Mouse (Mus musculus) testis, adult 2 months (tissue): ENCODE data around the gene Aldh3b3.
"Not testable (repeated sequence)": the region's sequence is repeated elsewhere in the genome, so short reads cannot be mapped to it uniquely, and the experiment has no call there.

Experiments
- CTCF ChIP-seq: fragments of 200-500 bp; IDR thresholded peaks from 2 replicates; pipeline ENCODE4 v1.5.1; 2012; ENCODE audit warnings: low read depth, mild to moderate bottlenecking, inconsistent platforms, low read length, moderate library complexity; ENCODE audit not compliant: control insufficient read depth, insufficient read depth, insufficient replicate concordance
- POLR2A ChIP-seq: fragments of 200-500 bp; IDR thresholded peaks from 2 replicates; pipeline ENCODE4 v1.6.1; 2012; ENCODE audit warnings: low read depth, mild to moderate bottlenecking, inconsistent platforms, low read length, moderate library complexity; ENCODE audit not compliant: control insufficient read depth

DNA sequence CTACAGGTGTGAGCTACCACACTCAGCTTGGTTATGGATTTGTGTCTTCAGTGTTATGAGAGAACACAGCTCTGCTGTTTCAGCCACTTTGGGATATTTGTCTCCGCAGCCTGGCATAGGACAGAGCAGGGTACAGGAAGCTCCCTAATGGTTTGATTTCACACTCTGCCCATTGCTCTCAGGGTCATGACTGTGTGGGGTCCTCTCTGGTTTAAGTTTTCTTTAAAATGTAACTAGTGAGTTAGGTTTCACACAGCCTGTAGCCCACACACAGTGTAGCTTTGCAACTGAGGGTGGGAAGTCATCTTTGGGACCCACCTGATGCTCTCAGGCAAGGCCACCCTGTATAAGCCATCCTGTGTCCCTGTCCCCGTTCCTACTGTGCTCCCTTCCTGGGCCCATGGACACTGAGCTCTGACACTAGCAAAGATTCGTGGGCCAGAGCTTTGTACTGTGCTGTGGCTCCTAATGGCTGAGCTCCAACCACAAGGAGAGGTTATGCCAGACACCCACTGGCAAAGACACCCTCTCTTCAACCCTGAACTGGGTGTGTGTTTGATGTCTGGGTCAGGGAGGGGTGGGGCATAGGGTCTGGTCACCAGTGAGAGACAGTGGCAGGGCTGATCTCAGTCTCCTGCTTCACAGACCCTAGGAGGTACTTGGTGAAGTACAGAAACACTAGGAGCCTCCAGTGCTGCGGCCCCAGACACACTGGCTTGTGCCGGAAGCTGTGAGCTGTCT, 979 bp upstream of the Aldh3b3 start:
- TF ChIP-seq POLR2A, CTCF: not testable (repeated sequence)
